Mouse (Mus musculus): ENCODE data around the gene Cdca4.

The Cdca4 gene

DNA sequence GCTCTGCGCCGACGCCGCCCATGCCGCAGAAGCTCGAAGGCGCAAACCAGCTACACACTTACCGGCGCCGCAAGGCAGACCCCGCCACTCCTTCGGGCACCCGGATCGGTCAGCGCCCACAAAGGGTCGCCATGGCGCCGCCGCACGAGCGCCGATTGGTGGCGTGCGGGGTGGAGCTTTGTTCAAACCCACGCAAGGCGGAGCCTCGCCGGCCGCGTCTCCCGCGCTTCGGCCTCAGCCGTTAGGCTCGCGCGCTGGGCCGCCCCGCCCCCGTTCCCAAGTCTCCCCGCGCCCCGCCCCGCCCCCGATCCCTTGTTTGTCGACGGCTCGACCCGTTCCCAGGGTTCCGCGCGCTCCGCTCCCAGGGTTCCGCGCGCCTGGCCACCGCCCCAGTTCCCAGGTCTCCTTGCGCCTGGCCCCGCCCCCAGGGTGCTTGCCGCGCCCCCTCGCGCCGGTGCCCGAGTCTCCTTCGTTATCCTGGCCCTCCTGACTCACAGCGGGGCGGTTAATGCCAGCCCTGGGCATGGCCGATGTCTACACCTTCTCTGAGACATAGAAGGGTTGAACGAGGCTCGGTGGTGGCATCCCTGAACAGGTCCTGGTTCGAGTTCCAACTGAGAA, at the start of gene Cdca4:
Gene Cdca4, minus strand, starts transcription at position 180 of the 621 bp plus-strand sequence.
- peak; percentile 98 for DNase-seq (ENCODE audit: low spot score)

- peak; percentile 12 for DNase-seq (ENCODE audit: low spot score)
These were observed 48.4 kb upstream of the Cdca4 start for GRCm38 (mm10) chr12:112877607-112878020.

DNA sequence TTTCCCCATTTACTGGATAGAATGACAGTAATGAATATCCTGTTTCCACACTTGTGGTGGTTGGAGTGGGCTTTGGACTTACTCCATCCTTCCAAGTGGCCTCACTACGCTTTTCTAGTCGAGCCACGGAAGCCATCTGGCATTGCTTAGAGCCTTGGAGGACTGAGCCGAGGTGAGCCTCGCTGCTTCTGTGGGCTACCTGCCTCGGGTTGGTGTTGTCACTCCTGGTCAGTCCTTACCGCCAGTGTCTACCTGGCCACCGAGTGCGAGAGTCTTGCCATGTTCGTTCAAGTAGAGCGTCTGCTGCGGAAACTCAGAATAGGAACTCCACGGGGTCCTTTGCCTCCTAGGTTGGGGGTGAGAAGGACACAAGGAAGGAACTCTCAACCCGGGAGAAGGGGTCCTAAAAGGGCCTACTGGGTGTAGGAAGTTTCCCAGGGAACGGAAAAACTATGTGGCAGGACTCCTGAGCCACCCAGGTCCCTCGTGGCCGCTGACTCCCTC, 47.9 kb upstream of the Cdca4 start:
- DNase-seq (ENCODE audit: low spot score): peak; percentile 7

DNA sequence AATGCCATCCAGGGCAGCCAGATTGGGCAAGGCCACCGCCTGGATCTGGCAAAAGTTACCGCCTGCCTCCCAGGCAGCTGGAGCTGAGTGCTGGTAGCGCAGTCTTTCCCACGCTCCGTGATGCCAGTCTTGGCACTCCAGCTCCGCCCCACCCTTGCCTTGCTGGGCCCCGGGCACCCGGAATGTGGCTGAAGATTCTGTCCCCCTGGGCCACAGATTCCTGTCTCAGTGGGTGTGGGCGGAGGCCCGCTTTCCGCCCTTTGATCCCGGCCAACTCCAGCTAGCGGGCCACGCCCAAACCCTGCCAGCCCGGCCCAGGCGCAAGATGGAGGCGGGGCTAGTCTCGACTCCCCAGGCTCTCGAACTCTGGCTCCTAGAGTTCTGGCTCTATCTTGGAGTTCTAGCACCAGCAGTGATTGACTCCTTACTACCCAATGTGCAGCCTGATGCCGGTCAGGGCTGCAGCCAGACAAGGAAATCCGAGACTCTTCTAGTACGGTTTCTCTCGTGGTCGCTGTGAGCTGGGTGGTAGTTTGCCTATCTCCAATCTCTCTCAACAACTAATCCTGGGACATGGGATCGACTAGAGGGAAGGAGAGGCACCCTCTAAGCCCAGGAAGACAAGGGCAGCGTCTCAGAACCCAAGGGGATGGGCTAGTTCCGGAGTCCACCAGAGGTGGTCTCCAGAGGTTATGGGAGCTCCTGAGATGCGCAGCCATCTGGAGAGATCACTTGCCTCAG, 47.3 kb upstream of the Cdca4 start:
- DNase-seq (ENCODE audit: low spot score): peak; percentile 33

DNA sequence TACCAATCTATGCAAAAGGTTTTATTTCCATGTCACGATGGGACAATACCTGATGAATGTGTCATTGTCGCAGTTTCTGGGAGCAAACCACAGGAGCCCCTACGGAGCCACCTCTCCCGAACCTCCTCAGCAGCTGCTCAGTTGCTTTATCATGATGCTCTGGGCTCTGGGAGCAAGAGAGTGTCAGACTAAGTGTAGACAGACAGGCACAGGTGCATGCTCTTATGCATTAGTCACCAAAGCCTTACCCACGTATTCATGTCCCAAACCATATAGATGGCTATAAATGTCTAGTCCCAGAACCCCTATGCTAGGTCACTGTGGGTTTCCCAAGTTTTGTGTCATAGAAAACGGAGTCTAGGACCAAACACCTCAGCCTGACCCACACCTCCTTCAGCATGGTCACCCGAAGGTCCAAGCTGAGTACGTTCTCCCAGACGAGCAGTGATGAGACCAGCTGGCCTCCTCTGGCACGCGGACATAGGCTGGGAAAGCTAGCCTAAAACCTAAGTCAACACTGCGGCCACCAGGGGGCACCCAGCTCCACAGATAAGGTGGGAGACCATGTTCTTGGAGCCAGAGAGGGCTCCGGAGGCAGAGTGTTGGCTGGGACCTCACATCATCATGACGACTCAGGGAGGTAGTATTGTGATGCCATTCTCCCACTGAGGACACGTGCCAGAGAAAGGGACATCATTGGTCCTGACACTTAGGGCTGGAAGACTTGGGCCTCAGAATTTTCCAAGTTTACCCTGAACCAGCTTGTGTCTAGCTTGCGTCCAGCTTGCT, 46.2 kb upstream of the Cdca4 start:
- DNase-seq (ENCODE audit: low spot score): peak; percentile 94

GRCm38 (mm10) chr12:112874199-112874598, 45.0 kb upstream of the Cdca4 start:
- no peak for DNase-seq (ENCODE audit: low spot score)

DNA sequence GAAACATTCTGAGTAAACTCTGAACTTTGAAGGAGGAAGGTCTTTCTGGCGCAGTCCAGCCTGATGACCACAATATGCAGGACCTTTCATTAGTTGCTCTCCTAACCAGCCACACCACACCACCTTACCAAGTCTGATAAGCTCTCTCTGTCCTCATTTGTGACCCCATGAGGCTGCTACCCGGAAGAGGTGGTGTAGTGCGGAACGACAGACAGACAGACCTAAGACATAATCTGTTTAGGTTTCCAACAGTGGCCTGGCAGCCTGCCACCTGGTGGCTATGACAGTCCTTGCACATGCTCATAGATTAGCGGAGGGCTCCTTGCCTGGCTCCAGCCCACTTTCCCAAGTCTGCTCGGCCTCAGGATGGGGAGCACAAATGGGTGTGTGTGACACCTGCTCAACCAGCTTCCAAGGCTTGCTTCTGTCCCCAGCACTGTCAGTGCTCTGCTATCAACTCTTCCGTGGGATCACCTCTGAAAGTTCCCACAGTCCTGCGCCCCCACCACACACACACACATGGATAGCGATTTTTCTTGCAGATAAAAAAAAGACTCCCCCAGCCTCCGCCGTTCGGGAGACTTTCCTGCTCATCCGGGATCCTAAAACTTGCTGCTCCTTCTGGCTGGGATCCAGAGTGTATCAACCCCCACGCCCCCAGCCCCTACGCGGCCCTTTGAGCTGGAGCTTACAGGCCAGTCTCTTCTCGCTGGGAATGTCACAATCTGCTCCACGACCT, 44.4 kb upstream of the Cdca4 start:
- peak; percentile 87 for DNase-seq (ENCODE audit: low spot score)

DNA sequence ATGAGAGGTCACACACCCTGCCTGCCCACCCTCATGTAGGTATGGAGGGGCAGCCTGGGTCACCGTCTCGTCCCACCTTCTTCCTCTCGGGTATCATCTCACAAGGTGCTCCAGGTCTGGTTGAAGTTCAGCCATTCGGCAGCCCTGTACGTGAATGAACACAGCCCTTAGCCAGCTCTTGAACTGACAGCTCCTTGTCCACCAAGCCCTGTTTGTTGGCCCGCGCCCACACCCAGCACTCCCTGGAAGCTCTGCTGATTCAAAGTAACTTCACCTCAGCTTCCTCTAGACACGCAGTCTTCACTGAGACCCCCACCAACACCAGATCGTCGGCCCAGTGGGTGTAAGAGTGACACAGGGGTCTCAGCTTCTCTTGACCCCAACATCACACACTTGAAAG, 43.8 kb upstream of the Cdca4 start:
- no peak for DNase-seq (ENCODE audit: low spot score)

- no peak for DNase-seq (ENCODE audit: low spot score)
These were observed 42.0 kb upstream of the Cdca4 start for GRCm38 (mm10) chr12:112871272-112871671.

GRCm38 (mm10) chr12:112870775-112871174, 41.6 kb upstream of the Cdca4 start:
- no peak for DNase-seq (ENCODE audit: low spot score)

DNA sequence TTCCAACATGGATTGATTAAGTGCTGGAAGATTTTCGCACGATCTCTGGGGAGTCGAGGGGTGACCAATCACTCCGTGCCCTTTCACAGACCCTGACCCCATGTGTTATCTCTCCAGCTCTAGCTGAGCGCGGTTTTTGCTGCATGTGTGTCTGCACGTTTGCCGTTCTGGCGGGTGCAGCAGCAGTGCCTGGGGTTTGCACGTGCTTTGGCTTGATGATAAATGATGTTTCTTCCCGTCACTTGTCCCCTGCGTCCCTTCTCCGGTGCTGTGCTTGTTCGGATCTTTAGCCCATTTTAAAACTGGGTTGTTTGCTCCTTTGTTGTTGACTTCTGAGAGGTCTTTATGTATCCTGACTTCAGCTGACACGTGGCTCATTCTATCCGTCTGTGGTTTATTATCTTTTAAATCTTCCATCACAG, 40.6 kb upstream of the Cdca4 start:
- peak; percentile 10 for DNase-seq (ENCODE audit: low spot score)

- DNase-seq (ENCODE audit: low spot score): no peak
These were observed 39.2 kb upstream of the Cdca4 start, which contains the start of gene Gpr132 for GRCm38 (mm10) chr12:112868178-112869087. Gpr132 (minus strand) TSS chr12:112868228.

- DNase-seq (ENCODE audit: low spot score): no peak
These were observed 38.0 kb upstream of the Cdca4 start for GRCm38 (mm10) chr12:112867106-112867674.

DNA sequence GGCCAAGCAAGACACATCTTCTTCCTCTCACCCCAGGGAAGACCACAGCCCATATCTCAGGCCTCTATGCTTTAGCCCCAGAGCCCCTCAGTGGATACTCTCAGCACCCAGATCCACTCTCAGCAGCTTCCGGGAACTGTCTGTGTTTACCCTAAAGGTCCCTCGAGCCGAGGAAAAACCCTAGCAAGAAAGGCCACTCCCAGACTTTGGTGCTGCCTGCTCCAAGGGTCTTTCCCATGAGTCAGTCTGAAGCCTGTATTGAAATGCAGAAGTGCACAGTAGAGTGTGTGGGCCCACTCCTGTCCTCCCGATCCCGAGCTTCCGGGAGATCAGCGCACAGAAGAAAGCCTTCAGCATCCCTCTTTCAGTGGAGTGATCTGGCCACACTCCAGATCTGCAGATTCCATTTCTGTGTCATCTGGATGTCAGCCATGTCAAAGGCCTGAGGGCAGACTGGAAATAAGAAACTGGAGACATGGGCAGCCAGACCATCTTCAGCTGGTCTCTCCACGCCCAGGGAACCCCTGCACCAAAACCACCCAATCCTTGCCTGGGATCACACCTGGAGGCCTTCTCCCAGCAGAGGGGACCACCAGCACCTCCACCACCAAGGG, 37.4 kb upstream of the Cdca4 start:
- no peak for DNase-seq (ENCODE audit: low spot score)

DNA sequence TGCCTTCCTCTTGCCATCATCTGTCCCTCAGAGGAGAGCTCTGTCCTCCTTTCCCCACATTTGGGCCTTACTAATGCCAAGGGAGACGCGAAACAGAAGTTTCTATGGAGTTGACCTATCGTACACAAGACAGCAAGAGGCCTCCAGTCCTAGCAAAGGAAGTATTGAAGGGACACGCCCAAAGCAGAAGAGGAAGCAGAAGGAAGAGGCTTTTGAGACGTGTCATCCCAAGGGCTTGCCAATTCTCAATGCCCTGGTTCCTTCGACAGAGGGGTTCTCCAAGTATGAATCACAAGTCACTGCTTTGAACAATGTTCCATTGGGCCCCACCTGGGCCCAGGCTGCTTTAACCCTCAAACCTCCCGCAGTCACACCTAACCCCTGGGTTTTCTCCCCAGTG, 35.6 kb upstream of the Cdca4 start:
- DNase-seq (ENCODE audit: low spot score): no peak

- DNase-seq (ENCODE audit: low spot score): peak; percentile 22
These were observed 32.7 kb upstream of the Cdca4 start for GRCm38 (mm10) chr12:112861911-112862321.

- no peak for DNase-seq (ENCODE audit: low spot score)
These were observed 31.5 kb upstream of the Cdca4 start for GRCm38 (mm10) chr12:112860765-112861164.

GRCm38 (mm10) chr12:112859930-112860329, 30.7 kb upstream of the Cdca4 start:
- DNase-seq (ENCODE audit: low spot score): no peak

DNA sequence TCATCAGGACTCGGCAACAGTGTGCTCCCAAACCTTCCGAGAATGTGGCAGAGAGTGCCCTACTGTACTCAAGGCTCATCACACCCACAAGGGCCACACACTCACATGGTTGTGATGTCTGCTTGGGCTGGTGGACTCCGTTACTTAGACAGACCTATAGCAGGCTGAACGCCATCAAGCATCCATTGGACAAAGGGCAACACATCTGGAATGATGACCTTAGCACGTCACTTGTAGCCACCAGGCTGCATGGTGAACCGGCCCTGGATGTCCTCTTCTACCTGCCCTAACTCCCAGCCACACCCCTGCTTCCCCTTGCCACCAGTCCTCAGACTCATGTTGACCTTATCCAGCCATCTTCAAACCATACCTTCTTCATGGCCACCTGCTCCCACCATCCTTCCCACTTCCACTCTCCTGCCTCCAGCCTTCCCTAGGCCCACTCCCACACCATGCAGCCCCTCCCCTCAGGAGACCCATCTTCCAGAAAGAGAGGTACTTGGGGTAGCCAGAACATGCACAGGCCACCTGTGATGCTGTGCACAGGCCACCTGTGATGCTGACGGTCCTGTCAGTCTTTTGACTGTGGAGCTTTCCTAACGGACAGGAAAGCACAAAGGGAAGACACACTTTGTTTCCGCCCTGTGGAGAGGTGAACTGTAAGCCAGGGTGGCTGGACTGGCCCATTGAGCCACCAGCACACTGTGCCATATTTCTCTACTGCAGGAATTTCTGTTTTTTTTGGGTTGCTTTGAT, 29.5 kb upstream of the Cdca4 start:
- no peak for DNase-seq (ENCODE audit: low spot score)

Data from retina, embryonic 14.5 days (tissue).